Mouse (Mus musculus) ovary, postnatal 10 days (tissue): ENCODE measurements around the gene Cry2.
"Not testable (repeated sequence)": the region's sequence is repeated elsewhere in the genome, so short reads cannot be mapped to it uniquely, and the experiment has no call there.

ENCODE experiments used
- DNase-seq: peaks from one replicate; pipeline ENCODE4 v3.0.0; 2022; ENCODE audit warnings: low spot score

Cry2 gene

GRCm38 (mm10) chr2:92422388-92423135, 11.3 kb downstream of the Cry2 start:
- no peak for DNase-seq

DNA sequence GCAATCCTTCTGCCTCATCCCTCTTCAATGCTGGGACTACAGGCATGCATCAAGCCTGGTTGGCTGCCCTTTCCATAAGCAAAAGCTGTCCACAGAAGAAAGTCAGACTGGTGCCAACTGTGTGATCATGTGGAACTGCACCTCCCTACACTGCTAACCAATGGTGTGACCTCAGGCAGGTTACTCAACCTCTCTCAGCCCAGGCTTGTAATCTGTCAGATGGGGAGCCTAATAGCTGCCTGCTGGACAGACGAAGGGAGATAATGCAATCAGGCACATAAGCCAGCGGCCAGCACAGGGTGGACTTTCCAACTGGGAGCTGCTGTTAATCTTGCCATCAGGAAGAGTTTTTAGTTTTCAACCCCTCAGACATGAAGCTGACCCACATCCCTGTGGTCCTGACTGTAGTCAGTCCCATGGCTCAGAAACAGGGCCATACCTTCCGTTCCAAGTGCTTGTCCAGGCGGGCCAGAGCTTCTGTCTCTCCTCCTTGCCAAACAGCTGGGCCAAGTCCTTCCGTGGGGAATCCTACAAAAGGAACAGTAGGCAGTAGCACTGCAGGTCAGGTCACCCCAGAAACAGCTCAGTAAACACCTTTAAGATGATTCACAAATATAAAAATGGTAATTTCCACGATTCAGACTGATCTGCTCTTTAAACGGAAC, 12.0 kb downstream of the Cry2 start:
- no peak for DNase-seq

DNA sequence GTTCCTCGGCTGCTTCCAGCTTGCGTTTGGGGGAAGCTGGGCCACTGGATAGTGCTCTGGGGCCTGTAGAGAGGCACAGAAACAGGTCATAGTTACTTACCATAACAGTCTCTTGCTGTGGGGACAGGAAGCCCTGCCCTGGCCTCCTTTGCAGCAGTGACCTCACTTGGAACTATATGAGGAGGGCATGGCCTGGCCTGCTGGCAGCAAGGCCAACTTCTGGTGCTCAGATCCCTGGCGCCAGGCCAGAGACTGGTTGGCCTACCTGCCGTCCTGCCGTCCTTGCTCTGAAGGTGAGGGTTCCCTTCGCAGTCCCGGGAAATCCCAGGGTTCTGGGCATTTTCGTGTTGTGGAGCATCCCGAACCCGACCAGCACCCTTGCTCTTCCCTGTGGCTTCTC, 22.1 kb downstream of the Cry2 start:
- no peak for DNase-seq

GRCm38 (mm10) chr2:92408309-92409045, 25.4 kb downstream of the Cry2 start:
- no peak for DNase-seq

- DNase-seq: no peak
These were observed 28.2 kb downstream of the Cry2 start for GRCm38 (mm10) chr2:92405687-92406086.

- no peak for DNase-seq
These were observed 29.1 kb downstream of the Cry2 start for GRCm38 (mm10) chr2:92404737-92405136.

DNA sequence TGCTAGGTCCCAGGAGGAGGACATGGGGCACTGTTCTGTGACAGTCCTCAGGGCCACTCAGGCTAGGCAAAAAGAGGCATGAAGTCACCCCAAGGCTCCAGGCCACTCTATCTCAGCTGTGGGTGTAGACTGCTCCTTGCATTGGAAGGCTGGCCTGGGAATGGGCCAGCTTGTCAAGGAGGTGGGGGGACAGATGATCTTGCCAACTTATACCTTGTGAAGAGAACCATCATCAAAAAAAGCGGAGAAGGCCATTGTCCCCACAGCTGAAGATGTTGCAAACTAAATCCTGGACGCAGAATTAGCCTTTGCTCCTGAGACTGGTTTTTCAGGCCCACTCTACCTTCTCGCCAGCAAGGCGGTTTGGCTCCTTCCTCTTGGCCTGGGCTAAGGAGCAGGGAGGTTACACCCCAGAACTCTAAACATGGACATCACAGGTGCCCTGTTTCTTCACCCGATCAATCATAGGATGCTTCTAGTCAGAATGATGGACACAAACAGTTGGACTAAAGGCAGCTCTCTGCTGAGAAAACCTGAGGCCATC, 30.0 kb downstream of the Cry2 start:
- no peak for DNase-seq

DNA sequence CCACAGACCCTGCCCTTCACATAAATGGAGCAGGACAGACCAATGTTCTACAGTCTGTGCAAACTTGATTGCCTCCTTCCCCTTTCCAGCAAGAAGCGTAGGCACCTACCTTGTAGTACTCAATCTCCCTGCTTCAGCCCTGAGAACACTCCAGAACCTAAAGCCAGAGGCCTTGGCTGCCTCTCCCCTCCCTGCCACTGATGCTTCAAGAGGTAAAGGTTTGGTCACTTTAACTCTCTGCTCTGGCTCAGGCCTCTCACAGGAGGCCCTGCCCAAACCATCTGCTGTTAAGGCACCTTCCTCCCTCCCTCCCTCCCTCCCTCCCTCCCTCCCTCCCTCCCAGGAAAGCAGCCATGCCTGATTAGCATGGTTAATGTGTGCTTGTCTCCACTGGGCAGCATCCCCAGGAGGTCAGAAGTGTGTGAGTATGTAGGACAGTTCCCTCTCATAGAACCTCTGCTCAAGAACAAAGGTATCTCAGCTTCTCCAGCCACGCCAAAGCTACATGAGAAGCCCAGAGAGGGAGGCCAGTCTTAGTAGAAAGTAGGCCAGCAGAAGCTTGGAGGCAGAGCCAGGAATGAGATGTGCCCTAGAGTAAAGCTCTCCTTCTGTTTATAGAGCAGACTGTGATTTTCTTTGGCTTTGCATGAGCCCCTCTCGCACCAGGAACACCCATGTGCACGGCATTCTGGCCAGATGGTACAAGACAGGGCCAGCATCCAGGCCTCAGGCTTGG, 31.1 kb downstream of the Cry2 start:
- DNase-seq: no peak

- DNase-seq: no peak
These were observed 32.7 kb downstream of the Cry2 start, which contains the start of gene Mapk8ip1 for GRCm38 (mm10) chr2:92401091-92401561. Mapk8ip1 (minus strand) TSS chr2:92401263.

DNA sequence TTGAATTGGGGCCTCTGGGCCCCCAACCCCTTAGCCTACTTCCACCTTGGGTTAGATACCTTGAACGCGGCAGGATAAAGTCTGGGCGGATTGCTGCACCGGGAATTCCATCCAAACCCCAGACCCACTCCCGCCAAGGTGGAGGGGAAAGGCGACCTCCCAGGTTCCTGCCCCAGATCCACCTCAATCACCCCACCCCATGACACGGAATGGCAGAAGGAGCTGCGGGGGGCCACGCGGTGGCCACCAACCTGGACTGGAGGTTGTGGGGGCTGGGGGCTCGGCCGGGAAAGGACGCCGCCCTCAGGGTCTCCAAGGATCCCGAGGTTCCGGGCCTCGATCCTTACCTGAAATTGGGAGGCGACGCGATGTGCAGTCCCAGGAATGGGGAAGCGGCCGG, 33.2 kb downstream of the Cry2 start:
- DNase-seq: no peak

GRCm38 (mm10) chr2:92399877-92400276, 34.0 kb downstream of the Cry2 start:
- not testable (repeated sequence) for DNase-seq

GRCm38 (mm10) chr2:92397436-92397835, 36.4 kb downstream of the Cry2 start:
- DNase-seq: no peak

- DNase-seq: no peak
These were observed 38.3 kb downstream of the Cry2 start for GRCm38 (mm10) chr2:92395535-92395934.

DNA sequence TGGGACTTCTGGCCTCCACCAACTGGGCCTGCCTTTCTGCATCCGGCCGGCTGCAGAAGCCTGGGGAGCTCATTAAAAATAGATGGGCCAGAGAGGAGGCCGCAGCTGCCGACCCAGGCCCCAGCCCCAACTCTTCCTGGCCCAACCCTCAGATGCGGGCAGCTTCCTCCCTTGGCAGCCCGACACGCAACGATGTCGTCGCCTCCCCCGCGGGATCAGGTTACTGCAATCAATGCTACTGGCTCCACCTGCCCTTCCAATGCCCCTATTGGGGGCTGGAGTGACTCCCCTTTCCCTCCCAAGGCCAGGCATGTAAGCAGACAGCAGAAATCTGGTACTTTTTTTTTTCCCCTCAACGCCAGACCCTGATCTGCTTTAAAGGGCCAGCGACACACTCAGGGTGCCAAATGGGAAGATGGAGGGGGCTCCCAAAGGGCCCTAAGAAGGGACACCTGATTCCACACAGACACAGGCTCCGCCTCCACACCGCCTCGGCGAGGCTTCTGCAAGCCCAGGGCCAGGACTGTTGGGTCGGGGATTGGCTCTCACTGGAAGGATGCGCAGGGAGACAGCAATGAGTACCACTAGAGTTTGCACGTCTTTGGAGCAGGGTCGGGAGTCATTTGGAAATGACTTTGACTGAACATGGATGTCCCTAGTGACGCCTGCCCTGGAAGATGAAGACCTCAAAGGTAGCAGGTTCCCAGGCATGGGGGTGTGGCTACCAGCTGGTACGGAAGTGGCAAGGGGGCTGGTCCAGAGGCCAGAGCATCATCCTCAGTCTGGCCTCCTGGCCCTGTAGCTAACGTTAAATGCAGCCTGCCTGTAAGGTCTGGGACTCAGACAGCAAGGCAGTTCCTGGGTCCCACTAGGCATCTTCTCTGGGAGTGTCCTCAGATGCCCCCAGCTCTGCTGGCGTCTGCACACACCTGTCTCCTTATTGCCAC, 41.3 kb downstream of the Cry2 start:
- no peak for DNase-seq

DNA sequence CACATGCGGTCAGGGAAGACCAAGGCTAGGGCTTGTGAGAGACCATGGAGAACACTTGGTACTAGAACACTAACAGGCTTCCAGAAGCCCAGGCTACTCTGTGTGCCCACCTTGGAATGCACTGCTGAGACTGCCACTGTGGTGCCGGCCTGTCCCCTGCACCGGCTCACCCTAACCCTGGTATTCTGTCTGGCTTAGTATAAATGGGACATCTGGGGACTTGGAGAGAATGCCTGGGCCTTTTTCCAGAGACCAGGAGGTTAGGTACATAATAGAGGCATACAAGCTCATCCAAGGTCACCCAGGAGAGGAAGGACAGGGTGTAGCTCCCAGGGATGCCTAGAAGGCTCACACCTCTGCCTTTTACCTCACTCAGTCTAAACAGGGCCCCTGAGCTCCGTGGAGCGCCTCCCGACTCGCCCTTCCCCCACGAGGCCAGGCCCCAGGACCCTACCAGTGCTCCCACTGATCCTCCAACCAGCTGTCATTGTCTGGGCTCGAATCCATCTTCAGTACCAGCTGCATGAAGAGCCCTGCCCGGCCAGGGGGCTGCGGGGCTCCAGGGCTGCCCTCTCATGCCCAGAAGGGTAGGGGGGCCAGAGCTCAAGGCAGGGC, 42.0 kb downstream of the Cry2 start:
- DNase-seq: no peak

- no peak for DNase-seq
These were observed 42.7 kb downstream of the Cry2 start for GRCm38 (mm10) chr2:92391116-92391515.

GRCm38 (mm10) chr2:92390206-92390930, 43.5 kb downstream of the Cry2 start:
- no peak for DNase-seq

- DNase-seq: no peak
These were observed 44.2 kb downstream of the Cry2 start for GRCm38 (mm10) chr2:92389645-92390044.

DNA sequence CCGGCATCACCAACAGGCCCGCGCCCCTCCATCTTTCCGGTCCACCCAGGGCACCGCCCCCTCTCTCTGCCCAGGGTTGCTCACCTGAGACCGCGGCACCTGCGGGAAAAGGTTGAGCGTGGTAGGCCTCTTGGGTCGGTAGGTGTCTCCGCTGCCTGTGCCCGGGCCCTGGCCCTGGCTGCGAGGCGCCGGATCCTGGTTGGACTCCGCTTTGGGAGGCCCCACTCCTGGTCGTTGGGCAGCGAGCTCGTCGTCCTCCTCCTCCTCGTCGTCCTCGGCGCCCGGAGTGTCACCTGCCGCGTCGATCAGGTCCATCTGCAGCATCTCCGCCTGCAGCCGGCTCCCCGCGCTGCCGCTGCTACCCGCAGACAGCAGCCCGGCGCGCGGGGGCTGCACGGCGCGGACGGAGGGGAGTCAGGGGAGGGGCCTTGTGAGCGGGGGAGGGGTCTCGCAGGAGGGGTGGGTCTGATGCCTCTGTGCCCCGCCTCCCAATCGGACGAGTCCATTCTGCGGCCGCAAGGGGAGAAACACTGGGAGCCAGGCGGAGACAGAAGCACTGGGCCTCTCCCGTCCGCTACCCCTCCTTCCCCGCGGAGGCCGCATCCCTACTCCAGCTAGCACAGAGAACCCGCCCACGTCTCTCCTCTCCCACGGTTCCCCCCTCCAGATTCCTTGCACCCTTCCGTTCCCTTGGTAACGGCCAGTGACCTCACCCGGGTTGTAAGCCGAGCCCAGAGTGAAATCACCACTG, 44.8 kb downstream of the Cry2 start:
- peak; percentile 80 for DNase-seq
